Mouse (Mus musculus) thymus, adult 2 months (tissue): ENCODE results near the gene Npnt.

ENCODE experiments used
- CTCF ChIP-seq: fragments of 200-500 bp; IDR thresholded peaks from 2 replicates; pipeline ENCODE4 v1.5.1; 2012; ENCODE audit warnings: mild to moderate bottlenecking, control low read depth, low read length, moderate library complexity, borderline replicate concordance; ENCODE audit not compliant: control insufficient read depth, poor library complexity, insufficient read depth; ENCODE audit errors: extremely low read depth
- POLR2A ChIP-seq: fragments of 200-500 bp; IDR thresholded peaks from 2 replicates; pipeline ENCODE4 v1.6.1; 2012; ENCODE audit warnings: mild to moderate bottlenecking, low read length, control low read depth, moderate library complexity; ENCODE audit not compliant: control insufficient read depth, poor library complexity, insufficient read depth; ENCODE audit errors: extremely low read depth

GRCm38 (mm10) chr3:132858849-132859248 is 91.2 kb downstream of the Npnt start:
- no peak for TF ChIP-seq CTCF
- no peak for TF ChIP-seq POLR2A
